Mouse (Mus musculus): Measurements from ENCODE around the gene Tnfrsf12a. TPM values are rescaled to one million over a fixed set of nuclear protein-coding genes. Genes with fewer than 3 reads are reported as not detected.
A peak's percentile ranks its signal among the peaks of the same experiment; 100 is the strongest.

The Tnfrsf12a gene
- polyA plus RNA-seq, 1 experiment: 32.4 TPM

DNA sequence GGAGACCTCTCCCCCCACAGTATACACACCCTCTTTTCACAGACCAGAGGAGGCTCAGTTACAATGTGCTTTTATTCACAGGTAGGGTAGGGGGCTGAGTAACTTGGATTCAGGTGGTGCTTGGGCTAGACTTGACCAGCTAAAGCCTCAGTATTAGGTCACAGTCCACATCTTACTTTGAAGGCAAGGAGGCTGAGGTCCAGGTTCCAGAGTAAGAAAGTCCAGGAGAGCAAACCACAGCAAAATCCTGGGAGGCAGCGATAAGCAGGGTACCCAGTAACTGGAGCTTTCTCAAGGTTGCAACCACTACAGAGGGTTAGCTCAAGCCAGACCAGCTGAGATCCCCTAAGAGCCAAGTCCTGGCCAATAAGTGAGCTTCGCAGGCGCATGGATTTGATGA lies 5.3 kb upstream of the Tnfrsf12a start:
- WGBS: 74% methylated on average over 3 of the region's 3 CpGs
- no peak for DNase-seq
- no peaks in the 10 kb centered on the region for H3K4me1 ChIP-seq (ENCODE audit: control insufficient read depth, insufficient read depth, low read length)
- H3K4me3 ChIP-seq (replicated peaks; ENCODE audit: extremely low read depth, low read depth, low read length): no peak overlapping the region
- TF ChIP-seq CTCF (IDR thresholded peaks at IDR 0.05; ENCODE audit: insufficient read depth, low read length) (no peak), POLR2A (IDR thresholded peaks at IDR 0.05; ENCODE audit: borderline replicate concordance, extremely low read depth, low read depth, low read length) (no peak)

DNA sequence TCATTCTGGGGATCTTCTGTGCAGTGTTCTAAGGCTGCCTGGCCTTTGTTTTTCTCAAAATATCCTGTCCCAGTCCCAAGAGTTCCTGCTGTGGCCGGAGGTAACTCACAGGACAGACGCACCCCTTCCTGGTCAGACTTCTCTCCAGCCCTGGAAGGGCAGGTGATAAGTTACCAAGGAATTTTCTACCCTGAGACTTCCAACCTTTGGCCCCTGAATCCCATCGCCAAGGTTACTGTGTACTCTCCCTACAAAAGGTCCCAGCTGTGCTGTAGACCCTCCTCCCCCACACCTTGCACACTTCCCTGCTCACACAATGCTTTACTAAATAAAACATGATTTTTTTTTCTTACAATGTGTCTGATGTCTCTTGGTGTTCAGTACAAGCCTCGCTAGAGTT lies 4.8 kb upstream of the Tnfrsf12a start:
- no peak for DNase-seq
- Histone ChIP-seq H3K4me1 (ENCODE audit: control insufficient read depth, insufficient read depth, low read length) (no peaks in the 10 kb centered on the region), H3K4me3 (replicated peaks; ENCODE audit: extremely low read depth, low read depth, low read length) (no peak overlapping the region)
- TF ChIP-seq CTCF (IDR thresholded peaks at IDR 0.05; ENCODE audit: insufficient read depth, low read length): no peak
- no peak for TF ChIP-seq POLR2A (IDR thresholded peaks at IDR 0.05; ENCODE audit: borderline replicate concordance, extremely low read depth, low read depth, low read length)
- WGBS: 44% methylated on average over 4 of the region's 4 CpGs

GRCm38 (mm10) chr17:23681086-23681485 lies 3.8 kb upstream of the Tnfrsf12a start:
- DNase-seq: no peak

GRCm38 (mm10) chr17:23680336-23680735 lies 3.1 kb upstream of the Tnfrsf12a start:
- no peak for DNase-seq
- WGBS: 60% methylated on average over 9 of the region's 9 CpGs
- TF ChIP-seq CTCF (IDR thresholded peaks at IDR 0.05; ENCODE audit: insufficient read depth, low read length): no peak
- no peak for TF ChIP-seq POLR2A (IDR thresholded peaks at IDR 0.05; ENCODE audit: borderline replicate concordance, extremely low read depth, low read depth, low read length)
- Histone ChIP-seq H3K4me1 (ENCODE audit: control insufficient read depth, insufficient read depth, low read length) (peaks cover 3% of the 10 kb centered on the region), H3K4me3 (replicated peaks; ENCODE audit: extremely low read depth, low read depth, low read length) (no peak overlapping the region)

More at GRCm38 (mm10) chr17:23681086-23681485, 3.8 kb upstream of the Tnfrsf12a start:
- Histone ChIP-seq H3K4me3 (replicated peaks; ENCODE audit: extremely low read depth, low read depth, low read length) (no peak overlapping the region), H3K4me1 (ENCODE audit: control insufficient read depth, insufficient read depth, low read length) (no peaks in the 10 kb centered on the region)
- no peak for TF ChIP-seq CTCF (IDR thresholded peaks at IDR 0.05; ENCODE audit: insufficient read depth, low read length)
- no peak for TF ChIP-seq POLR2A (IDR thresholded peaks at IDR 0.05; ENCODE audit: borderline replicate concordance, extremely low read depth, low read depth, low read length)
- 64% methylated on average over 10 of the region's 10 CpGs for WGBS

DNA sequence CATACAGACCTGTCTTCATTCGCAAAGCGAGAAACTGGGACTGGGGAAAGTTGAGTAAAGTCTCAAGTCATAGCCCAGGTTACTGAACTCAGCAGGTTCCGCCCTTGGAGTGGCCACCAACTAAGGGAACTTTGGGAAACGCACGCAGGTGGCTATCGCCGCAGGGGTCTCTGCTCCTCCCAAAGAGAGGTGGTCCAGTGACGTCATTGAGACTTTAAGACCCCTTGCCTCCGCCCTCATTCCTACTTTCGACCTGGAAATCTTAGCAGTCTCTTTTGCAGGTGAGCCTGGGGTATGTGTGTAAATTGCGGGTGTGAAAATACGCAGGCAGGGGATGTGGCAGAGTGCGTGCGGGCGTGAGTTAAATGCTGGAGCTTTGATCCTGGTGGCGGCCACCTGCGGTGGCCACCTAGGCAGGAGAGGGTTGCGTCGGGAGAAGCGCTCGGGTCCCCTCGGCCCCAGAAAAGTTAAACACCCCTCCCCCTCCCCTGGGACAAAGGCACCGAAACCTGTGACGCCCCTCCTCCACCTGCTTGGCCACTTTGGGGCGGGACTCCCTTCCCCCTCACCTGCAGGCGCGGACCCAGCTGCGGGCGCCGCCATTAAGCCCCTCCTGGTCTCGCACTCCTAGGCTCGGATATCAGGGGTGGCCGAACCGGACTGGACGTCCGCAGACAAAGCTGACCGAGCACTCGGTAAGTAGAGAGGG lies 2.0 kb upstream of the Tnfrsf12a start, which contains the start of gene Cldn6:
Gene Cldn6 (plus strand): TSS at position 123 of the 709 bp plus-strand sequence.
- Histone ChIP-seq H3K4me3 (replicated peaks; ENCODE audit: extremely low read depth, low read depth, low read length) (no peak within 1 kb of the TSS), H3K4me1 (ENCODE audit: control insufficient read depth, insufficient read depth, low read length) (peaks cover 3% of the 10 kb centered on the region)
- TF ChIP-seq POLR2A (IDR thresholded peaks at IDR 0.05; ENCODE audit: borderline replicate concordance, extremely low read depth, low read depth, low read length): no peak
- TF ChIP-seq CTCF (IDR thresholded peaks at IDR 0.05; ENCODE audit: insufficient read depth, low read length): no peak
- 6% methylated on average over 38 of the region's 38 CpGs for WGBS
- no peak for DNase-seq

GRCm38 (mm10) chr17:23676473-23677031 lies 716 bp downstream of the Tnfrsf12a start:
- WGBS: 1% methylated on average over 36 of the region's 37 CpGs
- no peak for TF ChIP-seq CTCF (IDR thresholded peaks at IDR 0.05; ENCODE audit: insufficient read depth, low read length)
- TF ChIP-seq POLR2A (IDR thresholded peaks at IDR 0.05; ENCODE audit: borderline replicate concordance, extremely low read depth, low read depth, low read length): no peak
- peaks cover 3% of the 10 kb centered on the region for H3K4me1 ChIP-seq (ENCODE audit: control insufficient read depth, insufficient read depth, low read length)
- peak overlapping the region; percentile 83 for H3K4me3 ChIP-seq (replicated peaks; ENCODE audit: extremely low read depth, low read depth, low read length)
- DNase-seq: peak; percentile 65

- DNase-seq: peak; percentile 60
- H3K4me3 ChIP-seq (replicated peaks; ENCODE audit: extremely low read depth, low read depth, low read length): peak overlapping the region; percentile 83
- H3K4me1 ChIP-seq (ENCODE audit: control insufficient read depth, insufficient read depth, low read length): peaks cover 3% of the 10 kb centered on the region
- TF ChIP-seq CTCF (IDR thresholded peaks at IDR 0.05; ENCODE audit: insufficient read depth, low read length) (no peak), POLR2A (IDR thresholded peaks at IDR 0.05; ENCODE audit: borderline replicate concordance, extremely low read depth, low read depth, low read length) (no peak)
- WGBS: 19% methylated on average over 15 of the region's 15 CpGs
Measured at GRCm38 (mm10) chr17:23675564-23676281, 1.5 kb downstream of the Tnfrsf12a start.

GRCm38 (mm10) chr17:23675127-23675526 lies 2.1 kb downstream of the Tnfrsf12a start:
- H3K4me1 ChIP-seq (ENCODE audit: control insufficient read depth, insufficient read depth, low read length): peaks cover 3% of the 10 kb centered on the region
- H3K4me3 ChIP-seq (replicated peaks; ENCODE audit: extremely low read depth, low read depth, low read length): no peak overlapping the region
- peak; percentile 39 for DNase-seq
- TF ChIP-seq CTCF (IDR thresholded peaks at IDR 0.05; ENCODE audit: insufficient read depth, low read length) (no peak), POLR2A (IDR thresholded peaks at IDR 0.05; ENCODE audit: borderline replicate concordance, extremely low read depth, low read depth, low read length) (no peak)
- WGBS: 39% methylated on average over 5 of the region's 5 CpGs

- WGBS: 33% methylated on average over 9 of the region's 9 CpGs
- peak overlapping the region; percentile 99 for H3K4me3 ChIP-seq (replicated peaks; ENCODE audit: extremely low read depth, low read depth, low read length)
- no peak for TF ChIP-seq POLR2A (IDR thresholded peaks at IDR 0.05; ENCODE audit: borderline replicate concordance, extremely low read depth, low read depth, low read length)
- H3K4me1 ChIP-seq (ENCODE audit: control insufficient read depth, insufficient read depth, low read length): peaks cover 3% of the 10 kb centered on the region
- DNase-seq: peak; percentile 28
Measured at GRCm38 (mm10) chr17:23674271-23674952, 2.9 kb downstream of the Tnfrsf12a start.

All from lung, adult 2 months (tissue).